Mouse (Mus musculus) intestine, postnatal 0 days (tissue): ENCODE measurements around the gene Lrp5. TPM values are rescaled to one million over a fixed set of nuclear protein-coding genes. Genes with fewer than 3 reads are reported as not detected.
A peak's percentile ranks its signal among the peaks of the same experiment; 100 is the strongest.

Experiments
- ATAC-seq: fragments of 200-750 bp; cut with Nextera tagmentation; 2 replicates; pipeline ENCODE4 v1.8.0; 2017; ENCODE audit warnings: mild to moderate bottlenecking, moderate TSS enrichment, moderate library complexity
- H3K27ac ChIP-seq: fragments of 300-500 bp; sonication (generic); 2 replicates; pipeline ENCODE4 v1.5.1; 2014; ENCODE audit warnings: mild to moderate bottlenecking, low read depth, low read length, moderate library complexity
- H3K27me3 ChIP-seq: fragments of 300-500 bp; sonication (generic); replicated peaks from 2 replicates; pipeline ENCODE4 v1.6.1; 2014; ENCODE audit warnings: low read length, mixed read lengths; ENCODE audit not compliant: control insufficient read depth, insufficient read depth
- H3K36me3 ChIP-seq: fragments of 300-500 bp; sonication (generic); 2 replicates; pipeline ENCODE4 v1.6.1; 2014; ENCODE audit warnings: mild to moderate bottlenecking, moderate library complexity; ENCODE audit not compliant: control insufficient read depth, insufficient read depth
- H3K4me1 ChIP-seq: fragments of 300-500 bp; sonication (generic); replicated peaks from 2 replicates; pipeline ENCODE4 v1.6.1; 2014; ENCODE audit warnings: antibody characterized with exemption, low read length, mixed read lengths; ENCODE audit not compliant: control insufficient read depth, insufficient read depth
- H3K4me2 ChIP-seq: fragments of 300-500 bp; sonication (generic); replicated peaks from 2 replicates; pipeline ENCODE4 v1.6.1; 2014; ENCODE audit warnings: low read depth, mild to moderate bottlenecking, moderate library complexity
- H3K4me3 ChIP-seq: fragments of 300-500 bp; sonication (generic); 2 replicates; pipeline ENCODE4 v1.5.1; 2014; ENCODE audit warnings: low read depth, low read length
- H3K9ac ChIP-seq: fragments of 300-500 bp; sonication (generic); 2 replicates; pipeline ENCODE4 v1.6.1; 2014; ENCODE audit warnings: mild to moderate bottlenecking, low read depth, low read length
- H3K9me3 ChIP-seq: fragments of 300-500 bp; sonication (generic); 2 replicates; pipeline ENCODE4 v1.6.1; 2016; ENCODE audit warnings: mixed run types; ENCODE audit not compliant: control insufficient read depth
- CTCF ChIP-seq: sonication (generic); IDR thresholded peaks from 2 replicates; pipeline ENCODE4 v1.5.1; 2016; ENCODE audit warnings: low read depth, mild to moderate bottlenecking, control low read depth, antibody characterized with exemption, moderate library complexity
- WGBS: fragments of 180-500 bp; shearing (Covaris S2); extraction: QIAGEN DNeasy Blood & Tissue Kit; methylation state at CpG from one replicate; pipeline ENCODE4 v1.1.7; 2014; 5-methylcytosine and 5-hydroxymethylcytosine counted together
- polyA plus RNA-seq: library from polyadenylated mRNA; unstranded; fragments of >200 nt; fragmentation: Nextera tagmentation; extraction: Ambion mirVana; gene quantifications from 2 replicates; pipeline ENCODE4 v1.2.1, GENCODE M21; 2015

The Lrp5 gene
- polyA plus RNA-seq, 1 experiment from 2014 or later, result 2.8 TPM

GRCm38 (mm10) chr19:3699508-3700438 lies 13.4 kb upstream of the Lrp5 start:
- H3K27ac ChIP-seq, result no peak overlapping the region
- peak; percentile 80 for TF ChIP-seq CTCF
- H3K4me2 ChIP-seq, result no peak overlapping the region
- H3K9ac ChIP-seq, result no peak overlapping the region
- ATAC-seq, result peak; percentile 44
- no peak overlapping the region for H3K4me3 ChIP-seq
- H3K4me1 ChIP-seq, result no peaks in the 10 kb centered on the region
- H3K27me3 ChIP-seq, result no peaks in the 10 kb centered on the region
- H3K9me3 ChIP-seq, result no peaks in the 10 kb centered on the region
- no peaks in the 10 kb centered on the region for H3K36me3 ChIP-seq
- WGBS, result 30% methylated on average over 6 of the region's 6 CpGs

GRCm38 (mm10) chr19:3698035-3698434 lies 11.7 kb upstream of the Lrp5 start:
- Histone ChIP-seq H3K4me1 (no peaks in the 10 kb centered on the region), H3K27me3 (no peaks in the 10 kb centered on the region), H3K4me3 (no peak overlapping the region), H3K27ac (no peak overlapping the region), H3K9me3 (no peaks in the 10 kb centered on the region), H3K9ac (no peak overlapping the region), H3K36me3 (no peaks in the 10 kb centered on the region), H3K4me2 (no peak overlapping the region)
- no peak for ATAC-seq
- WGBS, result 83% methylated on average over 7 of the region's 7 CpGs
- TF ChIP-seq CTCF, result no peak

GRCm38 (mm10) chr19:3695976-3696375 lies 9.6 kb upstream of the Lrp5 start:
- no peak overlapping the region for H3K27ac ChIP-seq
- H3K4me1 ChIP-seq, result no peaks in the 10 kb centered on the region
- no peaks in the 10 kb centered on the region for H3K27me3 ChIP-seq
- no peak overlapping the region for H3K4me2 ChIP-seq
- 85% methylated on average over 8 of the region's 8 CpGs for WGBS
- H3K4me3 ChIP-seq, result no peak overlapping the region
- no peak for TF ChIP-seq CTCF
- no peaks in the 10 kb centered on the region for H3K36me3 ChIP-seq
- ATAC-seq, result no peak
- no peaks in the 10 kb centered on the region for H3K9me3 ChIP-seq
- no peak overlapping the region for H3K9ac ChIP-seq

- Histone ChIP-seq H3K4me1 (no peaks in the 10 kb centered on the region), H3K27ac (no peak overlapping the region), H3K9me3 (no peaks in the 10 kb centered on the region), H3K9ac (no peak overlapping the region), H3K4me2 (no peak overlapping the region), H3K27me3 (no peaks in the 10 kb centered on the region), H3K4me3 (no peak overlapping the region), H3K36me3 (no peaks in the 10 kb centered on the region)
- no peak for ATAC-seq
- no peak for TF ChIP-seq CTCF
- 81% methylated on average over 4 of the region's 4 CpGs for WGBS
Observed at GRCm38 (mm10) chr19:3695471-3695870, 9.1 kb upstream of the Lrp5 start.

- 78% methylated on average over 3 of the region's 3 CpGs for WGBS
- ATAC-seq, result no peak
Observed at GRCm38 (mm10) chr19:3695006-3695405, 8.6 kb upstream of the Lrp5 start.

GRCm38 (mm10) chr19:3694476-3694875 lies 8.1 kb upstream of the Lrp5 start:
- Histone ChIP-seq H3K4me2 (no peak overlapping the region), H3K27me3 (no peaks in the 10 kb centered on the region), H3K27ac (no peak overlapping the region), H3K4me1 (no peaks in the 10 kb centered on the region), H3K9me3 (no peaks in the 10 kb centered on the region), H3K4me3 (no peak overlapping the region), H3K9ac (no peak overlapping the region), H3K36me3 (no peaks in the 10 kb centered on the region)
- no peak for TF ChIP-seq CTCF
- no peak for ATAC-seq
- 71% methylated on average over 2 of the region's 2 CpGs for WGBS

More at GRCm38 (mm10) chr19:3695006-3695405, 8.6 kb upstream of the Lrp5 start:
- Histone ChIP-seq H3K27ac (no peak overlapping the region), H3K9ac (no peak overlapping the region), H3K4me3 (no peak overlapping the region), H3K4me1 (no peaks in the 10 kb centered on the region), H3K4me2 (no peak overlapping the region), H3K9me3 (no peaks in the 10 kb centered on the region), H3K36me3 (no peaks in the 10 kb centered on the region), H3K27me3 (no peaks in the 10 kb centered on the region)
- no peak for TF ChIP-seq CTCF
